Mouse (Mus musculus): ENCODE data around the gene Gli2. TPM values are rescaled to one million over a fixed set of nuclear protein-coding genes. Genes with fewer than 3 reads are reported as not detected.
A peak's percentile ranks its signal among the peaks of the same experiment; 100 is the strongest.

Gli2 gene
- total and polyA plus RNA-seq, 2 experiments from 2014 or later = 3.0 to 13.9 TPM

- H3K27ac ChIP-seq = no peak overlapping the region
- WGBS = 56% methylated on average over 31 of the region's 31 CpGs
- no peak overlapping the region for H3K9ac ChIP-seq (replicated peaks; ENCODE audit: low read length)
- peak; percentile 25 for DNase-seq (ENCODE audit: low spot score)
- no peaks in the 10 kb centered on the region for H3K4me1 ChIP-seq (ENCODE audit: insufficient read depth, low read length)
- no peak overlapping the region for H3K4me3 ChIP-seq (ENCODE audit: low read length)
- no peaks in the 10 kb centered on the region for H3K36me3 ChIP-seq (ENCODE audit: insufficient read depth, low read length)
- no peaks in the 10 kb centered on the region for H3K27me3 ChIP-seq (ENCODE audit: insufficient read depth, low read length)
- peak; percentile 54; the same call in 1 of the 2 replicates for ATAC-seq
- peak overlapping the region; percentile 11; the same call in 1 of the 2 replicates for H3K4me2 ChIP-seq (ENCODE audit: low read depth, low read length)
- no peak for TF ChIP-seq CTCF (IDR thresholded peaks at IDR 0.05; ENCODE audit: low read depth)
- H3K9me3 ChIP-seq (ENCODE audit: low read length) = no peaks in the 10 kb centered on the region
Measured at GRCm38 (mm10) chr1:118825467-118826219, 227.8 kb downstream of the Gli2 start.

- TF ChIP-seq CTCF (IDR thresholded peaks at IDR 0.05; ENCODE audit: low read depth) = no peak
- Histone ChIP-seq H3K4me3 (ENCODE audit: low read length) (no peak overlapping the region), H3K27ac (no peak overlapping the region), H3K36me3 (ENCODE audit: insufficient read depth, low read length) (no peaks in the 10 kb centered on the region), H3K27me3 (ENCODE audit: insufficient read depth, low read length) (no peaks in the 10 kb centered on the region), H3K4me1 (ENCODE audit: insufficient read depth, low read length) (no peaks in the 10 kb centered on the region), H3K9ac (replicated peaks; ENCODE audit: low read length) (no peak overlapping the region), H3K4me2 (ENCODE audit: low read depth, low read length) (peak overlapping the region; percentile 11; the same call in 1 of the 2 replicates), H3K9me3 (ENCODE audit: low read length) (0 out of 2 replicates have a peak, but pooled peaks cover under 1% of the 10 kb centered on the region)
- DNase-seq (ENCODE audit: low spot score) (no peak), ATAC-seq (0 out of 2 replicates have a peak, but pooled peaks have one; percentile 22)
- 80% methylated on average over 3 of the region's 3 CpGs for WGBS
Measured at GRCm38 (mm10) chr1:118825035-118825434, 228.4 kb downstream of the Gli2 start.

- Histone ChIP-seq H3K27me3 (ENCODE audit: insufficient read depth, low read length) (no peaks in the 10 kb centered on the region), H3K27ac (no peak overlapping the region), H3K36me3 (ENCODE audit: insufficient read depth, low read length) (no peaks in the 10 kb centered on the region), H3K9ac (replicated peaks; ENCODE audit: low read length) (no peak overlapping the region), H3K4me3 (ENCODE audit: low read length) (no peak overlapping the region), H3K4me2 (ENCODE audit: low read depth, low read length) (no peak overlapping the region), H3K9me3 (ENCODE audit: low read length) (peaks cover 5% of the 10 kb centered on the region; the same call in 1 of the 2 replicates), H3K4me1 (ENCODE audit: insufficient read depth, low read length) (no peaks in the 10 kb centered on the region)
- no peak for ATAC-seq
- no peak for DNase-seq (ENCODE audit: low spot score)
- peak; percentile 38 for TF ChIP-seq CTCF (IDR thresholded peaks at IDR 0.05; ENCODE audit: low read depth)
- 99% methylated on average over 2 of the region's 2 CpGs for WGBS
Measured at GRCm38 (mm10) chr1:118822258-118822657, 231.2 kb downstream of the Gli2 start.

- no peak overlapping the region for H3K27ac ChIP-seq
- no peaks in the 10 kb centered on the region for H3K4me1 ChIP-seq (ENCODE audit: insufficient read depth, low read length)
- H3K36me3 ChIP-seq (ENCODE audit: insufficient read depth, low read length) = no peaks in the 10 kb centered on the region
- H3K27me3 ChIP-seq (ENCODE audit: insufficient read depth, low read length) = no peaks in the 10 kb centered on the region
- H3K4me3 ChIP-seq (ENCODE audit: low read length) = no peak overlapping the region
- DNase-seq (ENCODE audit: low spot score) (no peak), ATAC-seq (no peak)
- no peak for TF ChIP-seq CTCF (IDR thresholded peaks at IDR 0.05; ENCODE audit: low read depth)
- no peak overlapping the region for H3K9ac ChIP-seq (replicated peaks; ENCODE audit: low read length)
- H3K4me2 ChIP-seq (ENCODE audit: low read depth, low read length) = no peak overlapping the region
- H3K9me3 ChIP-seq (ENCODE audit: low read length) = peaks cover 5% of the 10 kb centered on the region; the same call in 1 of the 2 replicates
- 92% methylated on average over 2 of the region's 2 CpGs for WGBS
Measured at GRCm38 (mm10) chr1:118815015-118815414, 238.4 kb downstream of the Gli2 start.

- WGBS = 78% methylated on average over 4 of the region's 4 CpGs
- no peaks in the 10 kb centered on the region for H3K27me3 ChIP-seq (ENCODE audit: insufficient read depth, low read length)
- TF ChIP-seq CTCF (IDR thresholded peaks at IDR 0.05; ENCODE audit: low read depth) = no peak
- no peaks in the 10 kb centered on the region for H3K36me3 ChIP-seq (ENCODE audit: insufficient read depth, low read length)
- H3K4me2 ChIP-seq (ENCODE audit: low read depth, low read length) = no peak overlapping the region
- no peaks in the 10 kb centered on the region for H3K9me3 ChIP-seq (ENCODE audit: low read length)
- H3K9ac ChIP-seq (replicated peaks; ENCODE audit: low read length) = no peak overlapping the region
- no peak overlapping the region for H3K4me3 ChIP-seq (ENCODE audit: low read length)
- no peaks in the 10 kb centered on the region for H3K4me1 ChIP-seq (ENCODE audit: insufficient read depth, low read length)
- H3K27ac ChIP-seq = no peak overlapping the region
- no peak for ATAC-seq
- no peak for DNase-seq (ENCODE audit: low spot score)
Measured at GRCm38 (mm10) chr1:118810336-118810735, 243.1 kb downstream of the Gli2 start.

GRCm38 (mm10) chr1:118806727-118807126 lies 246.7 kb downstream of the Gli2 start:
- no peak overlapping the region for H3K9ac ChIP-seq (replicated peaks; ENCODE audit: low read length)

GRCm38 (mm10) chr1:118802166-118802565 lies 251.3 kb downstream of the Gli2 start:
- H3K4me1 ChIP-seq (ENCODE audit: insufficient read depth, low read length) = no peaks in the 10 kb centered on the region
- H3K36me3 ChIP-seq (ENCODE audit: insufficient read depth, low read length) = no peaks in the 10 kb centered on the region
- ATAC-seq (no peak), DNase-seq (ENCODE audit: low spot score) (no peak)
- H3K27ac ChIP-seq = no peak overlapping the region
- 80% methylated on average over 5 of the region's 5 CpGs for WGBS
- TF ChIP-seq CTCF (IDR thresholded peaks at IDR 0.05; ENCODE audit: low read depth) = no peak
- no peaks in the 10 kb centered on the region for H3K9me3 ChIP-seq (ENCODE audit: low read length)
- no peak overlapping the region for H3K4me3 ChIP-seq (ENCODE audit: low read length)
- no peaks in the 10 kb centered on the region for H3K27me3 ChIP-seq (ENCODE audit: insufficient read depth, low read length)
- no peak overlapping the region for H3K9ac ChIP-seq (replicated peaks; ENCODE audit: low read length)
- H3K4me2 ChIP-seq (ENCODE audit: low read depth, low read length) = no peak overlapping the region

More at GRCm38 (mm10) chr1:118806727-118807126, 246.7 kb downstream of the Gli2 start:
- Histone ChIP-seq H3K36me3 (ENCODE audit: insufficient read depth, low read length) (no peaks in the 10 kb centered on the region), H3K4me1 (ENCODE audit: insufficient read depth, low read length) (no peaks in the 10 kb centered on the region), H3K27me3 (ENCODE audit: insufficient read depth, low read length) (no peaks in the 10 kb centered on the region), H3K9me3 (ENCODE audit: low read length) (no peaks in the 10 kb centered on the region), H3K4me2 (ENCODE audit: low read depth, low read length) (no peak overlapping the region), H3K4me3 (ENCODE audit: low read length) (no peak overlapping the region), H3K27ac (no peak overlapping the region)
- ATAC-seq (no peak), DNase-seq (ENCODE audit: low spot score) (no peak)
- TF ChIP-seq CTCF (IDR thresholded peaks at IDR 0.05; ENCODE audit: low read depth) = no peak
- 98% methylated on average over 3 of the region's 3 CpGs for WGBS
